Mouse (Mus musculus): Measurements from ENCODE around the gene Cluap1. TPM values are rescaled to one million over a fixed set of nuclear protein-coding genes. Genes with fewer than 3 reads are reported as not detected.
A peak's percentile ranks its signal among the peaks of the same experiment; 100 is the strongest.

Gene Cluap1
- polyA plus RNA-seq, 1 experiment from 2014 or later, result 31.3 TPM

- Histone ChIP-seq H3K9me3 (no peaks in the 10 kb centered on the region), H3K27ac (no peak overlapping the region), H3K4me3 (no peak overlapping the region), H3K4me1 (no peaks in the 10 kb centered on the region), H3K9ac (no peak overlapping the region), H3K27me3 (no peaks in the 10 kb centered on the region), H3K4me2 (replicated peaks) (no peak overlapping the region), H3K36me3 (peaks cover 65% of the 10 kb centered on the region)
- no peak for ATAC-seq (ENCODE audit: low FRiP score, low read depth)
- WGBS, result 84% methylated on average over 6 of the region's 6 CpGs
These were observed 12.6 kb upstream of the Cluap1 start for GRCm38 (mm10) chr16:3896046-3896445.

- no peak overlapping the region for H3K4me2 ChIP-seq (replicated peaks)
- no peaks in the 10 kb centered on the region for H3K9me3 ChIP-seq
- no peak overlapping the region for H3K9ac ChIP-seq
- H3K4me3 ChIP-seq, result no peak overlapping the region
- H3K27me3 ChIP-seq, result no peaks in the 10 kb centered on the region
- 95% methylated on average over 1 of the region's 1 CpGs for WGBS
- H3K27ac ChIP-seq, result no peak overlapping the region
- H3K4me1 ChIP-seq, result no peaks in the 10 kb centered on the region
- no peak for ATAC-seq (ENCODE audit: low FRiP score, low read depth)
- peaks cover 70% of the 10 kb centered on the region for H3K36me3 ChIP-seq
These were observed 12.0 kb upstream of the Cluap1 start for GRCm38 (mm10) chr16:3896553-3896952.

GRCm38 (mm10) chr16:3907471-3907870, 1.1 kb upstream of the Cluap1 start:
- ATAC-seq (ENCODE audit: low FRiP score, low read depth), result no peak
- Histone ChIP-seq H3K9me3 (no peaks in the 10 kb centered on the region), H3K4me3 (0 out of 2 replicates have a peak overlapping the region, but pooled peaks have one; percentile 71), H3K4me1 (peaks cover 5% of the 10 kb centered on the region), H3K27me3 (no peaks in the 10 kb centered on the region), H3K36me3 (peaks cover 51% of the 10 kb centered on the region), H3K4me2 (replicated peaks) (peak overlapping the region; percentile 78; the same call in 1 of the 2 replicates), H3K9ac (no peak overlapping the region), H3K27ac (no peak overlapping the region)
- WGBS, result 89% methylated on average over 2 of the region's 2 CpGs

GRCm38 (mm10) chr16:3909118-3909517, 517 bp downstream of the Cluap1 start:
- 8% methylated on average over 20 of the region's 20 CpGs for WGBS
- Histone ChIP-seq H3K9ac (peak overlapping the region; percentile 85), H3K27ac (peak overlapping the region; percentile 44; the same call in 1 of the 2 replicates), H3K4me3 (peak overlapping the region; percentile 71), H3K9me3 (no peaks in the 10 kb centered on the region), H3K4me1 (peaks cover 5% of the 10 kb centered on the region), H3K27me3 (no peaks in the 10 kb centered on the region), H3K36me3 (peaks cover 51% of the 10 kb centered on the region), H3K4me2 (replicated peaks) (peak overlapping the region; percentile 78)
- ATAC-seq (ENCODE audit: low FRiP score, low read depth), result no peak

- no peaks in the 10 kb centered on the region for H3K27me3 ChIP-seq
- H3K9me3 ChIP-seq, result no peaks in the 10 kb centered on the region
- no peak overlapping the region for H3K9ac ChIP-seq
- ATAC-seq (ENCODE audit: low FRiP score, low read depth), result no peak
- no peak overlapping the region for H3K4me2 ChIP-seq (replicated peaks)
- H3K36me3 ChIP-seq, result peaks cover 81% of the 10 kb centered on the region
- 0 out of 2 replicates have a peak, but pooled peaks cover 6% of the 10 kb centered on the region for H3K4me1 ChIP-seq
- WGBS, result 98% methylated on average over 2 of the region's 2 CpGs
- H3K27ac ChIP-seq, result no peak overlapping the region
- no peak overlapping the region for H3K4me3 ChIP-seq
These were observed 12.2 kb downstream of the Cluap1 start for GRCm38 (mm10) chr16:3920756-3921155.

- no peaks in the 10 kb centered on the region for H3K27me3 ChIP-seq
- H3K4me3 ChIP-seq, result no peak overlapping the region
- ATAC-seq (ENCODE audit: low FRiP score, low read depth), result no peak
- H3K4me2 ChIP-seq (replicated peaks), result no peak overlapping the region
- 80% methylated on average over 3 of the region's 3 CpGs for WGBS
- H3K9ac ChIP-seq, result no peak overlapping the region
- H3K36me3 ChIP-seq, result peaks cover 82% of the 10 kb centered on the region
- peak overlapping the region; percentile 80 for H3K27ac ChIP-seq
- 0 out of 2 replicates have a peak, but pooled peaks cover 6% of the 10 kb centered on the region for H3K4me1 ChIP-seq
- H3K9me3 ChIP-seq, result no peaks in the 10 kb centered on the region
These were observed 14.9 kb downstream of the Cluap1 start for GRCm38 (mm10) chr16:3923515-3923914.

GRCm38 (mm10) chr16:3923966-3924365, 15.4 kb downstream of the Cluap1 start:
- Histone ChIP-seq H3K27ac (peak overlapping the region; percentile 80), H3K9me3 (no peaks in the 10 kb centered on the region), H3K9ac (no peak overlapping the region), H3K27me3 (no peaks in the 10 kb centered on the region), H3K4me3 (no peak overlapping the region), H3K4me1 (0 out of 2 replicates have a peak, but pooled peaks cover 6% of the 10 kb centered on the region), H3K4me2 (replicated peaks) (no peak overlapping the region), H3K36me3 (peaks cover 82% of the 10 kb centered on the region)
- ATAC-seq (ENCODE audit: low FRiP score, low read depth), result peak; percentile 87
- 16% methylated on average over 4 of the region's 4 CpGs for WGBS

- Histone ChIP-seq H3K4me1 (0 out of 2 replicates have a peak, but pooled peaks cover 4% of the 10 kb centered on the region), H3K27ac (no peak overlapping the region), H3K9ac (no peak overlapping the region), H3K36me3 (peaks cover 82% of the 10 kb centered on the region), H3K9me3 (no peaks in the 10 kb centered on the region), H3K4me3 (no peak overlapping the region), H3K4me2 (replicated peaks) (no peak overlapping the region), H3K27me3 (no peaks in the 10 kb centered on the region)
- 62% methylated on average over 1 of the region's 1 CpGs for WGBS
- no peak for ATAC-seq (ENCODE audit: low FRiP score, low read depth)
These were observed 20.0 kb downstream of the Cluap1 start for GRCm38 (mm10) chr16:3928582-3928981.

- Histone ChIP-seq H3K36me3 (peaks cover 82% of the 10 kb centered on the region), H3K9me3 (no peaks in the 10 kb centered on the region), H3K27ac (no peak overlapping the region), H3K4me1 (no peaks in the 10 kb centered on the region), H3K4me2 (replicated peaks) (no peak overlapping the region), H3K27me3 (no peaks in the 10 kb centered on the region), H3K9ac (no peak overlapping the region), H3K4me3 (no peak overlapping the region)
- WGBS, result 84% methylated on average over 7 of the region's 7 CpGs
- no peak for ATAC-seq (ENCODE audit: low FRiP score, low read depth)
These were observed 20.6 kb downstream of the Cluap1 start for GRCm38 (mm10) chr16:3929151-3929550.

- 90% methylated on average over 6 of the region's 6 CpGs for WGBS
- H3K27ac ChIP-seq, result no peak overlapping the region
- H3K36me3 ChIP-seq, result peaks cover 88% of the 10 kb centered on the region
- H3K9me3 ChIP-seq, result no peaks in the 10 kb centered on the region
- no peak for ATAC-seq (ENCODE audit: low FRiP score, low read depth)
- no peaks in the 10 kb centered on the region for H3K4me1 ChIP-seq
- no peak overlapping the region for H3K4me3 ChIP-seq
- H3K27me3 ChIP-seq, result no peaks in the 10 kb centered on the region
- no peak overlapping the region for H3K9ac ChIP-seq
- H3K4me2 ChIP-seq (replicated peaks), result no peak overlapping the region
These were observed 24.9 kb downstream of the Cluap1 start for GRCm38 (mm10) chr16:3933536-3933935.

GRCm38 (mm10) chr16:3934091-3934490, 25.5 kb downstream of the Cluap1 start:
- WGBS, result 98% methylated on average over 1 of the region's 1 CpGs
- H3K27ac ChIP-seq, result no peak overlapping the region
- H3K9me3 ChIP-seq, result no peaks in the 10 kb centered on the region
- H3K4me2 ChIP-seq (replicated peaks), result no peak overlapping the region
- H3K4me1 ChIP-seq, result no peaks in the 10 kb centered on the region
- ATAC-seq (ENCODE audit: low FRiP score, low read depth), result no peak
- H3K9ac ChIP-seq, result no peak overlapping the region
- H3K36me3 ChIP-seq, result peaks cover 89% of the 10 kb centered on the region
- no peak overlapping the region for H3K4me3 ChIP-seq
- no peaks in the 10 kb centered on the region for H3K27me3 ChIP-seq

- 91% methylated on average over 4 of the region's 4 CpGs for whole genome bisulfite sequencing
- no peaks in the 10 kb centered on the region for H3K27me3 ChIP-seq
- H3K4me1 ChIP-seq, result no peaks in the 10 kb centered on the region
- H3K9me3 ChIP-seq, result no peaks in the 10 kb centered on the region
- H3K9ac ChIP-seq, result no peak overlapping the region
- no peak overlapping the region for H3K4me2 ChIP-seq (replicated peaks)
- ATAC-seq (ENCODE audit: low FRiP score, low read depth), result no peak
- peaks cover 87% of the 10 kb centered on the region for H3K36me3 ChIP-seq
- H3K27ac ChIP-seq, result no peak overlapping the region
- no peak overlapping the region for H3K4me3 ChIP-seq
These were observed 26.1 kb downstream of the Cluap1 start for GRCm38 (mm10) chr16:3934701-3935100.

GRCm38 (mm10) chr16:3951141-3951540, 42.5 kb downstream of the Cluap1 start:
- WGBS, result 87% methylated on average over 1 of the region's 1 CpGs
- Histone ChIP-seq H3K27me3 (no peaks in the 10 kb centered on the region), H3K9me3 (no peaks in the 10 kb centered on the region), H3K27ac (no peak overlapping the region), H3K9ac (no peak overlapping the region), H3K4me3 (no peak overlapping the region), H3K36me3 (no peaks in the 10 kb centered on the region), H3K4me2 (replicated peaks) (no peak overlapping the region), H3K4me1 (no peaks in the 10 kb centered on the region)
- ATAC-seq (ENCODE audit: low FRiP score, low read depth), result no peak
